15 mouse cellular contexts compared by ENCODE assay signal in genomic region chr5:35165993-35166392, GRCm38 (mm10).
DNase-seq lines count a peak whose midpoint lies in the region; ATAC-seq and TF ChIP-seq lines count a peak whose summit lies in the region.
"Had no signal": no experiment of that assay in that cellular context is flagged by ENCODE, and none has a peak within 500 bp of the region (broad histone marks: within the 10 kb centered on the region; RNA-seq: fewer than 3 reads in every experiment).

No protein-coding gene starts in this region.

- no peak for DNase-seq in forebrain, postnatal 0 days
- peak; percentile 64 for DNase-seq in naive thymus-derived CD4-positive, alpha-beta T cell, adult 2 months (ENCODE audit: low read depth)
- no peak for DNase-seq in cerebellum, adult 8-10 months
- DNase-seq in lung, postnatal 0 days (ENCODE audit: low spot score) = no peak
- DNase-seq in c-Kit-positive CD71-positive TER-119-positive erythroid progenitor cells, embryonic 14.5 days (ENCODE audit: low spot score) = no peak
- DNase-seq: cerebellum, adult 18-20 months; lung, adult 18-20 months; right cerebral cortex, adult 18-20 months had no signal

- no peak overlapping the region for H3K4me3 ChIP-seq in forebrain, postnatal 0 days (ENCODE audit: low read depth, low read length)
- H3K4me3 ChIP-seq in forebrain, embryonic 13.5 days = no peak overlapping the region
- peak overlapping the region; percentile 81 for H3K4me3 ChIP-seq in megakaryocyte, embryonic 14.5 days (replicated peaks)
- H3K4me3 ChIP-seq in lung, postnatal 0 days (ENCODE audit: low read depth, low read length) = no peak overlapping the region
- H3K4me3 ChIP-seq: hindbrain, embryonic 10.5 days; intestine, embryonic 15.5 days; neural tube, embryonic 15.5 days had no signal

- WGBS in forebrain, postnatal 0 days = 76% methylated on average over 8 of the region's 8 CpGs
- WGBS in forebrain, embryonic 13.5 days = 80% methylated on average over 8 of the region's 8 CpGs
- WGBS in lung, postnatal 0 days = 52% methylated on average over 8 of the region's 8 CpGs

- no peak overlapping the region for H3K9ac ChIP-seq in forebrain, postnatal 0 days
- no peak overlapping the region for H3K9ac ChIP-seq in forebrain, embryonic 13.5 days
- no peak overlapping the region for H3K9ac ChIP-seq in lung, postnatal 0 days (replicated peaks; ENCODE audit: low read depth)
- H3K9ac ChIP-seq: intestine, embryonic 15.5 days; neural tube, embryonic 15.5 days had no signal

- H3K4me2 ChIP-seq in forebrain, postnatal 0 days (ENCODE audit: low read depth) = no peak overlapping the region
- H3K4me2 ChIP-seq in forebrain, embryonic 13.5 days = no peak overlapping the region
- H3K4me2 ChIP-seq in lung, postnatal 0 days (replicated peaks; ENCODE audit: low read depth, low read length) = no peak overlapping the region
- H3K4me2 ChIP-seq: intestine, embryonic 15.5 days; neural tube, embryonic 15.5 days had no signal

- H3K27ac ChIP-seq in forebrain, postnatal 0 days (ENCODE audit: low read depth, low read length) = no peak overlapping the region
- H3K27ac ChIP-seq in forebrain, embryonic 13.5 days = no peak overlapping the region
- H3K27ac ChIP-seq in lung, postnatal 0 days (ENCODE audit: low read length) = no peak overlapping the region
- H3K27ac ChIP-seq: hindbrain, embryonic 10.5 days; intestine, embryonic 15.5 days; neural tube, embryonic 15.5 days had no signal

- no peaks in the 10 kb centered on the region for H3K27me3 ChIP-seq in forebrain, postnatal 0 days (ENCODE audit: insufficient read depth, low read length)
- H3K27me3 ChIP-seq in forebrain, embryonic 13.5 days = no peaks in the 10 kb centered on the region
- H3K27me3 ChIP-seq in megakaryocyte, embryonic 14.5 days (replicated peaks) = peaks cover 53% of the 10 kb centered on the region
- no peaks in the 10 kb centered on the region for H3K27me3 ChIP-seq in lung, postnatal 0 days (replicated peaks; ENCODE audit: insufficient read depth, low read length)
- H3K27me3 ChIP-seq: intestine, embryonic 15.5 days; neural tube, embryonic 15.5 days had no signal

- no peaks in the 10 kb centered on the region for H3K36me3 ChIP-seq in forebrain, postnatal 0 days (ENCODE audit: insufficient read depth)
- H3K36me3 ChIP-seq in forebrain, embryonic 13.5 days (ENCODE audit: poor library complexity, severe bottlenecking) = no peaks in the 10 kb centered on the region
- H3K36me3 ChIP-seq in megakaryocyte, embryonic 14.5 days (replicated peaks; ENCODE audit: low read length) = peaks cover 2% of the 10 kb centered on the region
- H3K36me3 ChIP-seq in lung, postnatal 0 days (ENCODE audit: insufficient read depth, low read length) = no peaks in the 10 kb centered on the region
- H3K36me3 ChIP-seq: hindbrain, embryonic 10.5 days; intestine, embryonic 15.5 days; neural tube, embryonic 15.5 days had no signal

- peak; percentile 14; the same call in 1 of the 2 replicates for ATAC-seq in forebrain, postnatal 0 days
- ATAC-seq in forebrain, embryonic 13.5 days = no peak
- no peak for ATAC-seq in megakaryocyte, adult 5-6 weeks (ENCODE audit: poor library complexity, severe bottlenecking)
- no peak for ATAC-seq in lung, postnatal 0 days
- ATAC-seq: intestine, embryonic 15.5 days; midbrain, embryonic 16.5 days had no signal

- 0 out of 2 replicates have a peak, but pooled peaks cover 3% of the 10 kb centered on the region for H3K9me3 ChIP-seq in forebrain, postnatal 0 days (ENCODE audit: low read length)
- H3K9me3 ChIP-seq in forebrain, embryonic 13.5 days (replicated peaks) = no peaks in the 10 kb centered on the region
- H3K9me3 ChIP-seq in megakaryocyte, embryonic 14.5 days = peaks cover 44% of the 10 kb centered on the region
- no peaks in the 10 kb centered on the region for H3K9me3 ChIP-seq in lung, postnatal 0 days (ENCODE audit: low read length)
- H3K9me3 ChIP-seq: hindbrain, embryonic 10.5 days; intestine, embryonic 15.5 days; neural tube, embryonic 15.5 days had no signal

- TF ChIP-seq CTCF in forebrain, postnatal 0 days (IDR thresholded peaks at IDR 0.05; ENCODE audit: low read depth) = no peak
- TF ChIP-seq CTCF in lung, postnatal 0 days (IDR thresholded peaks at IDR 0.05) = no peak

- H3K4me1 ChIP-seq in forebrain, postnatal 0 days (ENCODE audit: insufficient read depth) = no peaks in the 10 kb centered on the region
- no peaks in the 10 kb centered on the region for H3K4me1 ChIP-seq in forebrain, embryonic 13.5 days
- peaks cover 61% of the 10 kb centered on the region for H3K4me1 ChIP-seq in megakaryocyte, embryonic 14.5 days
- H3K4me1 ChIP-seq in lung, postnatal 0 days (ENCODE audit: insufficient read depth, low read depth, low read length) = no peaks in the 10 kb centered on the region
- H3K4me1 ChIP-seq: intestine, embryonic 15.5 days had no signal

- no peak for TF ChIP-seq EP300 in lung, postnatal 0 days (IDR thresholded peaks at IDR 0.05)
